Mouse (Mus musculus) frontal cortex, postnatal 14 days (tissue): ENCODE results near the gene Odf2l.

Experiments used
- DNase-seq, 2 experiments: peaks; one replicate each; pipeline ENCODE4 v3.0.0; 2022; ENCODE audit warnings: low spot score in 2 of 2

Gene Odf2l

DNA sequence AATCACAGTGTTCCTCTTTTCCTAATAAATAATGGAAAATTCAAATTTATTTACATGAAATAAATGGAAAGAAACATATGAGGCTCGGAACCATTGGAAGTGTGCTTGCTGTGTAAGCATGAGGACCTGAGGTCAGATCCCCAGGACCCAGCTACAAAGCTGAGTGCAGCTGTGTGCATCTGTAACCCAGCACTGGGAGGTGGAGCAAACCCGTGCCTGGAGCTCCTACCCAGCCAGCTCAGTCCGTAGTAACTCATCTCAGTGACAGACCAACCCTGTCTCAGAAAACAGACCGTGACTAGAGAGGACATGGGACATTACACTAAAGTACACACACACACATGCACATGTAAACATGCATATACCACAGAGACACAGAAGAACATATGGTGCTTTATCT lies 21.8 kb downstream of the Odf2l start:
- DNase-seq, result no peak

DNA sequence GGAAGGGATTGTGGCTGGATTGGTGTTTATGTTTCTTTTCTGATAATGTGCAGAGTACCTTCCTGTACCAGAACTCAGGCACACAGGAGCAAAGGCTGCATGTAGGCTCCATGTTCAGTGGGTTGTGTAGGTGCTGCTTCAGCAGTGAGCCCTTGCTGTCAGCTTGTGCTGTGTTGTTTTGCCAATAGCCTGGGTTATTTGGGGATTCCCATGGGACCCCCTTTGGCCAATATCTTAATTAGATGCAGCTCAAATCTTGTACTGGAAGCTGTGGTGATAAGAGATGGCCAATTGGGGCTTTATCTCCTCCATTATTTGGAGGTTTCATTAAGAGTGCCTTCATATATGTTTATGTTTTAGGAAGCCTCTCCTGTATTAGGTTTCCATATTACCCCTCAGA lies 24.5 kb downstream of the Odf2l start:
- no peak for DNase-seq

DNA sequence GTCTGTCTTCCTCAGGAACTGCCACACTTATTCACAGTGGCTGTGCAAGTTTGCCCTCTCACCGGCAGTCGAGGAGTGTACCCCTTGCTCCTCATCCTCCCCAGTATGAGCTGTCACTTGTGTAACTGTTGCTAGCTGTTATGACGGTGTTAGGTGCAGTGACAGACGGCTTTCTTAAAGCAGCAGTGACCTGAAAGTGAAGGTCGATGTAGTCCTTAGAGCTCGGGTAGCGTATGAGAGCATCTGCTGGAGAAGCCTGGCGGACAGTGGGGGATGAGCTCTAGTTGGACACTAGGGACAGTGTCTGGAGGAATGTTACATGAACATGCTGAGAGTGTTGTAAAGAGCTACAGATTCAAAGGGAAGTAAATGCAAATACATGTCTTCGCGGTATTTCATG lies 25.5 kb downstream of the Odf2l start:
- no peak for DNase-seq

DNA sequence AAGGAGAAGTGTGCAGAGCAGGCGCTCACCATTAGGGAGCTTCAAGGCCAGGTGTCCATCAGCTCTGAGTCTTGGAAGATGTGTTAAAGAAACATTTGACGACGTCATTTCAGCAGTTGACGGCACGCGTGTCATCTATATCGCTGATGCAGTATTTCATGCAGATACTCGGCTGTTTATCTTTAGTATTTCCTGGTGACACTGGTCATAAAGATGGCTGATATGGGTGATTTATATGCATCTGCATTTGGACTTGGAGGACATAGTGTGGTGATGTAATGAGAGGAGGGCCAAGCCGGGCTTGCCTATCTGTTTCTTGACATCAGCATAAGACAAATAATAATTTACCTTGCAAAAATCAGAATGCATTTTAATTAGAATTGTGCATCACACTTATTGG lies 28.5 kb downstream of the Odf2l start:
- no peak for DNase-seq

DNA sequence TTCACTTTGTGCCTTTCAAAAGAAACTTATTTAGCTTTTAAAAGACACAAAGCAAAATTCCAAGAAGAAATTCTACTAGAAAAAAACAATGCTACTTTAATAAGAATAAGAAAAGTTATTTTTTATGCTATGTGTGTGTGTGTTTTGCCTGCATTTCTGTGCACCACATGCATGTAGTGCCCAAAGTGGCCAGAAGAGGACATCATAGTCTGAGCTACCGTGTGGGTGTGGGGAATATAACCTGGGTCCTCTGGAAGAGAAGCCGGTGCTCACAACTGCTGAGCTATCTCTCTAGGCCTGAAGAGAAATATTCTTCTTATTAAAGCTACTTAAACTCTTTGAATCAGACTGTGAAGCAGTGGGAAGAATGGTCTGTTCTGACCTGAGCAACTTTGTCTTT lies 29.1 kb downstream of the Odf2l start:
- no peak for DNase-seq

DNA sequence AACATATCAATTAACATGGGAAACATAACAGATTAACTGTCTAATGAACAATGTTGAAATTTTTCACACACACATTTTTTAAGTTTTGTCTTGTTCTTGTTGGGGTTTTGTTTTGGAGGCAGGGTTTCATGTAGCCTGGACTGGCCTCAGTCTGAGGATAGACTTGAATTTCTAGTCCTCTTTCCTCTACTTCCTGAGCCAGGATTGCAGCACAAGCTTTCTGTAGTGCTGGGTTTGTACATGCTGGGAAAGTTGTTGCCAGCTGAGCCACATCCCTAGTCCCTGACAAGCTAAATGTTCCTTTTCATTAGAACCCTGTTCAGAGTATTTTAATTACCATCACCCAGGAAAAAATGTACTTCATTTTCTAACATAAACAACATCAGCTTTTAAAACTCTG lies 29.6 kb downstream of the Odf2l start:
- DNase-seq, result no peak

DNA sequence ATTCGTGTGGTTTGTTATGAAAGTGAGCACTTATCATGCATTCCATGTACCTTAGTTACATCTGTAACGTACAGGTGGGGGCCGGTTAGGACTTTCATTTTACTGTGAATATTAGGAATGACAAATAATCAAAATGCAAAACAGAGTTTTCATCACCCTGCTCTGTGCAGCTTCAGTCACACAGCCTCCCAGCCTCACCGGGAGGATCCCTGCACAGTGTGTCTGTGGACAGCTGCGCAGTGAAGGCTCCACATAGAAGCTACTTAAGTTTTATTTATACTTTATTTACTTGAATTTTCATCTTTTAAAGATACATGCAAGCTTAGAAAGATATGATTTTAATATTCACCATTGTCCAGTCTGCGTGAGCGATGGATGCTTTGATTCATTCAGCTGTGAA lies 32.7 kb downstream of the Odf2l start:
- DNase-seq, result no peak

DNA sequence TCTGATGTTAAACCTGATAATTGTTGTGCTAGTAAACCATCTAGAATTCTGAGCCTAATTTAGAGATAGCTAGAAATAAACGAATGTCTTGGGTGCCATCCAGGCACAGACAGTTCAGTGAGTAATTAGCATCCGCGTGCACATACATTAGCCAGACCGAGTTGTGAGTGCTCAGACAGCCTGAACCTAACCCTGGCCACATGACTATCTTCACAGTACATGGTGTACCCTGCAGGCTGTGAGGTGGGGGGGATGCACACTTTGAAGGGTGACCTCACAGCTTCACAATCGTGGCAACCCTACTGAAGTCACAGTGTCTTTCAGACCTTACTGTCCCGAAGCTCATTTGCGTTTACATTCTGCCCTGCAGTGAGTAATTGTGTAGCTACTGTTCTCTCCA lies 33.5 kb downstream of the Odf2l start:
- DNase-seq, result no peak

DNA sequence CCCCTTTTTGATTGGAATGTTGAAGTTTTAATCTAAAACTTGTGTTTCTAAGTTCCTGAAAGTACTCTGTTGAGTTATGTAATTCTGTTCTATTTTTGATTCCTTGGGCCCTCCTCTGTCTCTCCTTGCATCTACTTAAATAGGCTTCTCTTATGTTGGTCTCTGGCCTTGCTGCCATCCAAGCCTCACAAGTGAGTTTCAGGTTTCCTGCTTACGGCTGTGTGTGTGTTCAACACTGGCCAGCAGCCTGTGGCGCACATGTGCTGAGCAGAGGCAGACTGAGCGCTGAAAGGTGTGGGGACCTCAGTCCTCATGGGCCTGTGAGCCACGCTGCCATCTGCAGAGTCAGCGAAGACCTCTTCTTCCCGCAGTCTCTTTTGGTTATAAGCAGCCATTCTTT lies 38.5 kb downstream of the Odf2l start:
- DNase-seq, result no peak

DNA sequence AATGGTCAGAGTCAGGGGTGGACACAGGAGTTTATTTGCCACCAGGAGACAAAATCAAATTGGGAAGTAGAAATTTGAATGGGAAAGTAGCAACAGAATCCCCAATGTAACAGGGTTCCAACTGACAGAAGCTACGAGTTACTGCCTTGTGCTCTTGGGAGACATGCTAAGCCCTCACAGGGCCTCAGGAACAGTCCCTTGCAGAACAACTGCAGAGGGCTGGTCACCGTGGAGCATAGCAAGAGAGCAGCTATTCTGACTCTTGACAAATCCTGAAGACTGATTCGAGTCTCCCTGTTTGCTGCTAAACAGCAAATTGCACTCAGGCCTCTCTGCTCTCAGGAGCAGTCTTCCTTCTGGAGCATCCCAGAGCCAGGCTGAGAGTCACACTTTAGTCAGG lies 40.1 kb downstream of the Odf2l start:
- no peak for DNase-seq

DNA sequence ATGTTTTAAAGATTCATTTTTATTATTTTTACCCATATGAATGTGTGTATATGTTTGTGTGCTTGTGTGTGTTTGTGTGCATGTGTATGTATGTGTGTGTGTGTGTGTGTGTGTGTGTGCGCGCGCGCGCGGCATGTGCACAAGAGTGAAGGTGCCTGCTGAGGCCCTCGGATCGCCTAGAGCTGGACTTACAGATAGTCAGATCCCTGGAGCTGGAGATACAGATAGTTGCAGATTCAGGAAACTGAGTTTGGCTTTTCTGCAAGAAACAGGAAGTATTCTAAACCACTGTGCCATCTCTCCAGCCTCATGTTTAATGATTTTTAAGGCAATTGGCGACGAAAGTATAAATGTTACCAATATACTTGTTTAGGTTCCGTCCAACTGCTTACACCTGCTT lies 48.4 kb downstream of the Odf2l start:
- no peak for DNase-seq

DNA sequence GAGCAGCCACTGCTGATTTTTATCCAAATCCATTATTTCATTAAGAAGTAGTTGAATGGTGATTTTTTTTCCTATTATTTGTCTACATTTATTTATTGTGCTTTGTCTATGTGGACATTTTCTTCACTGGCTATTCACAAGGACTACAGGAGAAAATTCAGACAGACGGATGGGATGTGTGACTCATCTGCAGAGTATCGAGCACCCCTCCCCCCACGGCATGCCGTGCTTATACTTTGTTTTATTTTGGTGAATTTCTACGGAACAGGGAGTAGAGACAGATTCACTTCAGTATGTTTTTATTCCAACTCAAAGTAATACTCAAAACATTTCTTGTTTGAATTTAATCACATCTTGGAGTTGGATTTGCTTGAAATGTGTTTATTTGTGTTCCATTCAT lies 49.4 kb downstream of the Odf2l start:
- DNase-seq, result no peak

DNA sequence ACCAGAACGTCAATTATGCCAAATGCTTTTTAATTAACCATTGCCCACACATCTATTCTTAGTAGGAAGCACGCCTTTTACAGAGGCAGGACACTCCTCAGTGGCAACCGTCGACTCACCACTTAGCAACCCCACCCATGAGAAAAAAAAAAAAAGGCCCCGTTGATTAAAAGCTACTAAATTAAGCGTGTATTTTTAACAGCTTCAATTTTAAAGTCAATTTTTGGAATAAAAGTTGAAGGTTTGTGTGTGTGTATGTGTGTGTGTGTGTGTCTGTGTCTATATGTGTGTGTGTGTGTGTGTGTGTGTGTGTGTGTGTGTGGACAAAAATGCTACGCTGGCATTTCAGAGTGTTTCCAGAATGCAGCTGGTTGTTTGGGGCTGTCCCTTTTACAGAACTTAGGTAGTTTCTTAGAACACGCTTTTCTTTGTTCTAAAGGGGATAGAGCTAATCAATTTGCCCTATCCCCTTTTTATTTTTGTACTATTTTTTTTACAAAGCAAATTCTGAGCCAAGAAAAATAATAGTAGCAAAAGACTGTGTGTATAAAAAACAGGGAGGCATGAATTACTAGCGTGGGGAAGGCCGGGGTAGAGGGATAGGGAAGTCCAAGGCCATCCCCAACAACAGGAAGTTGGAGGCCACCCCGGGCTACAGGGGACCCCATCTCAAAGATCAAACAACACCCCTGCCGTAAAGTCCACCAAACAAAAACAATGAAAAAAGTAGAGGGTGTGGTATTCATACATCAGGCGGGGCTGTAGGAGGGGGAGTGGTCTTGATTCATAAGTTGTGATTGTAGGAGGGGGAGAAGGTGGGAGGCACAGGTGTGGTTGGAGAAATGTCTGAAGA lies 50.7 kb downstream of the Odf2l start:
- no peak for DNase-seq

DNA sequence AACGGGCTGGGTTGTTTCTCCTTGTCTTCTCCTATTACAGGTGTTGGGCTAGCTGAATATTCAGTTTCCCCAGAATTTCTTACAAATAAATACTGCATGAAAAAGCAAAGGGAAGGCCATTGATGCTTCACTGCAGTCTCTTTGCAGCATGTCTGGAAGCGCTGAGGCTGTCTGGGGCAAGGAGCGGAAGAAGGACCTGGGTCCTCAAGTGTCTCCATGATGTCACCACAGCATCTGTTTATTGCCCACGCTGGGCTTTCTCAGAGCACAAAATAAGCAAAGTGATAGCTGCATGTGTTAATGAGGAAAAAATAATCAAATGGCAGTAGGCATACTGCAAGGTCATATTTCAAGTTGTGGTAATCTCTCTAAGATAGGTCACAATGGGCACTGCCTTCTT lies 51.6 kb downstream of the Odf2l start:
- no peak for DNase-seq

DNA sequence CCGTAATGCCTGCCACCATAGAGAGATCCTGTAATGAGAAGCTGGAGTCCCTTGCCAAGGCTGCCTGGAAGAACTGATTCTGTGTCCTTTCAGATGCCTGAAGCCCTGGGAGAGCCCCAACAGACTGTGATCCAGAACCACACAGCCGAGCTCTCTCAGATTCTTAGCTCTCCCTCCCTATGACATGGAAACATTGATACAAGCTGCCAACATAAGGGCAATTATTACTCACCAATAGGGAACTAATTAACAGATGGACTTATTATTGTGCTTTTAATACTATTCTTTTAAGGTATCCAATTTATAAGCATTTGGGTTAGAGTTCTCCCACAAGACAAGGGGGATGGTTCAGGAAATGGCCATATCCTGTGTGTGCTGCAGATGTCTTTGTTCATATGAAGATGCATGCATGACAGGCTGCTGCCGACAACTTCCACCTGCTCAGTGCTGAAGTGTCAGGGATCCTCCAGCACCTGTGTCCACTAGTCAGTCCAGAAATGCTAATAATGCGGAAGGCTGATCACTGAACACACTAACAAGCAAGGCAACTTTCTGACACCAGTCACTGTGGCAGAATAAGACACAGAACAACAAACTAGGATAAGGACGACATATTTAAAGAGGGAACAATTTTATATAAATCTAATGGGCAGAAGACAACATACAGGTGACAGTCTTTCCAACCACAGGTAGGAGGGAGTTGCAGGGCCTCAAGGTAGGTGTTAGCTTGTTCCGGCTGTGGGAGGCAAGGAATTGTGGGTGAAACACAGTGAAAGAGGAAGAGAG lies 52.4 kb downstream of the Odf2l start:
- no peak for DNase-seq

DNA sequence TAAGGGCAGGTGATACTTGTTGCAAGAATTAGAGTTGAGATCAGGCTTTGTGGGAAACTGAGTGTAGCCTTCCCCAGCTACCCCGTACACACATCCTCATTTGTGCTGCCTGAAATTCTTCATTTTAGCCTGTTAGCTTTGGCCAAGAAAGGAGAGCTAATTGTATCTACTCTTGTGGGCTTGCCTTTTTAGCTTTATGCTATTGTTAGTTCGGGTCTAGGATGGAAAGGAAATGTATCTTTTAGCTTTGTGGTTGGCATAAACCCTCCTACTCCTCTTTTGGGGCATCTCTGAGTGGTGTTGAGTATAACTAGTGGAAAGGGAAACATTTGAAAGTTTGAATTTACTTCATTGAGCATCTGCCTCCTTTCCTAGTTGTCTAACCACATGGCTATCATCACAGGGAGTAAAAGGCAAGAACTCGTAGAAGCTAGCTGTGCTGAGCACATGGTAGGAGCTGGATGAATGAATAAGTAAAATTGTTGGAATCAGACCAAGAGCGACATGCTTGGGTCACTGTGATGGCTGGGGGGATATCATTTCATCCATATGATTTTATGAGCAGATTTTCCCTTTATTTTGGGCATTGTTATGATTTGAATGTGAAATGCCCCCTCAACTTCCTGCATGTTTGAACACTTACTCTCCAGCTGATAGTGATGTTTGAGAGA lies 53.1 kb downstream of the Odf2l start:
- DNase-seq, result no peak

DNA sequence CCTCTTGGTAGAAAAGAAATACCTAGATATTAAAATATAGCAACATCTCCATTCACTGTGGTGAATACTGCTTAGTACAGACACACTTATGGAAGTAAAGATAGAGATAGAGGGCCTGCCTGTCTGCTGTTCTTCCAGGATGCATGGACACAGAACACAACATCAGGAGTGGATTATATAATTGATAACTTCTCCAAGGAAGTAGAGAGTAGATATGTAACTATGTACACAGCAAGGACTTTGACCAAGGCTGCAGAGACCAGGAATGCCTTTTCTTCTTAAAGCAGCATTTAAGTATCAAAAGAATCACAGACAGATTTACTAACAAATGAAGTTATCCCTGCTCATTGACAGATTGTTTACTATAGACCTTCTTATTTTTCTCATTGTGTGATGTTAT lies 66.3 kb downstream of the Odf2l start:
- DNase-seq, result no peak

DNA sequence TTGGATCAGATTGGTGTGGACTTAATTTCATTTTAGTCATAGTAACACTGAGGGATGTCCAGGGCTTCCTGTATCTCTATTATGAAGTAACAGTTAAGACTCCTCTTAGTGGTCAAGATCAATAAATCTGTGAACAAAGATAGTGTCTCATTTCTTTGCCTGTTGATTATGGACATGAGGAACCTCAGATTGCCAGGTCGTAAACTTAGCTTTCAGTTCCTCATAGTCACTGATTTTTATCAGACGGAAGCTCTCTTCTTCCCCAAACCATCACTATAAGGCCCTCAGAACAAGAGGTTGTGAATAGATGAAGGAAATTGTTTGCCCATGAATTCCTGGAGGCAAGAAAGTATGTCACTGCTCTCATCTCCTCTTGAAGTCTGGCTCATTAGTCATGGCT lies 73.6 kb downstream of the Odf2l start:
- DNase-seq, result no peak

DNA sequence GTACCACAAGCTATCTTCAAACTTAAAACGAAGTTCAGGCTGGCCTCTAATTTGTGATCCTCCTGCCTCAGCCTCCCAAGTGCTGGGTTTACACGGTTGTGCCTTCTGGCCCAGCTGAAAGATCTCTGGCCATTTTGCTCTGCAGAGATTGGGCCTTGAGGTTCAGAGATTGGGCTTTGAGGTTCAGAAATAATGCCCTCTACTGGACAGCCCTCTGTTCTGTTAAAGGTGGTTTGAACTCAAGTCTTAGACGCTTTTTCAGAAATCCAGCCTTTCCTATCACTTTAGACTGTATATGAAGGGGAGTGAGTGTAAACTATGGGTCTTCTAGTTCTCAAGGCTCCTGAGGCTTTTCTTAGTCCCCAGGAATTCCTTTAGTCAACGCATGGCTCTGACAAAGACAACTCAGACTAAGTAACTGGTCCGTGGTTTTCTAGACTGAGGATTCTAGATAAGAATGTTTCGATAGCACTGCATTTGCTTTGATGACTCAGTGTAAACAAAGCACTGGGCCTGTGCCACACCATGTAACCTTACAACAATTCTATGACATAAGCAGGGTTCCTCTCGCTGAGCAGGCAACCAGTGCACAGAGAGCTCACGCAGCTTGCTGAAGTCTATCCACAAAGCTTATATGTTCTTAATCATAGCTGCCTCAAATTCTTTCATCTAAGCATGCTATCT lies 77.0 kb downstream of the Odf2l start:
- no peak for DNase-seq

DNA sequence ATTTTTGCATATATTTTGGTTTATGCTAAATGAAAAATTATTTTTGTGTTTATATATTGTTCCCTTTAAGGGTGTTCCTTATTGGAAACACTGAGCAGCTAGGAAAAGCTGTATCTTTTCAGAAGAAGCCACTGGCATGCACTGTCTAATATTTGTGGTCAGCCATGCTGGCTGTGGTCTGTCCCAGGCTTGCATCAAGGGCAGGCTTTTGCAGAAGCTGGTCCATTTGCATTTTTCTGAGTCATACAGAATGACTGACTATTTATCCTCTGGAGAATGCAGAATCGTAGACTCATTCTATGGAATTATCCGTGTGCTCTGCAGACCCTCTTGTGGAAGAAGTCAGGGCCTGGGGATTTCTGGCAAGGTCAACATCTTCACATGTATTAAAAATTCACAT lies 79.7 kb downstream of the Odf2l start:
- DNase-seq, result no peak
